Mouse (Mus musculus) liver, embryonic 11.5 days (tissue): ENCODE measurements at regions not wholly inside any gene's neighbourhood (a gene's known extent, or its start where the extent isn't known, plus 50 kb on each side); places are given as distances from the start of the nearest gene placed in this dataset.

Experiments used
- ATAC-seq: fragments of 200-750 bp; cut with Nextera tagmentation; replicated peaks from 2 replicates; pipeline ENCODE4 v1.8.0; 2017; ENCODE audit warnings: moderate number of reproducible peaks, mild to moderate bottlenecking, moderate TSS enrichment, moderate library complexity; ENCODE audit not compliant: low FRiP score
- DNase-seq: peaks from one replicate; pipeline ENCODE4 v3.0.0-alpha.2; 2017; ENCODE audit warnings: low spot score
- H3K27ac ChIP-seq: fragments of 300-500 bp; sonication (generic); 2 replicates; pipeline ENCODE4 v1.5.1; 2014; ENCODE audit warnings: mild to moderate bottlenecking, low read depth, low read length, control low read depth
- H3K27me3 ChIP-seq: fragments of 300-500 bp; sonication (generic); replicated peaks from 2 replicates; pipeline ENCODE4 v1.6.1; 2014; ENCODE audit warnings: low read length, mixed read lengths; ENCODE audit not compliant: control insufficient read depth, insufficient read depth
- H3K36me3 ChIP-seq: fragments of 300-500 bp; sonication (generic); 2 replicates; pipeline ENCODE4 v1.6.1; 2014; ENCODE audit warnings: mild to moderate bottlenecking, low read length, moderate library complexity, mixed read lengths; ENCODE audit not compliant: control insufficient read depth, insufficient read depth
- H3K4me1 ChIP-seq: fragments of 300-500 bp; sonication (generic); replicated peaks from 2 replicates; pipeline ENCODE4 v1.6.1; 2014; ENCODE audit warnings: low read length, mixed read lengths; ENCODE audit not compliant: control insufficient read depth, insufficient read depth
- H3K4me2 ChIP-seq: fragments of 300-500 bp; sonication (generic); 2 replicates; pipeline ENCODE4 v1.6.1; 2014; ENCODE audit warnings: mild to moderate bottlenecking, control low read depth, moderate library complexity
- H3K4me3 ChIP-seq: fragments of 300-500 bp; sonication (generic); 2 replicates; pipeline ENCODE4 v1.5.1; 2014; ENCODE audit warnings: low read depth, low read length, control low read depth
- H3K9ac ChIP-seq: fragments of 300-500 bp; sonication (generic); 2 replicates; pipeline ENCODE4 v1.6.1; 2014; ENCODE audit warnings: low read depth, low read length, control low read depth
- H3K9me3 ChIP-seq: fragments of 300-500 bp; sonication (generic); 2 replicates; pipeline ENCODE4 v1.6.1; 2016; ENCODE audit warnings: low read length, inconsistent platforms, mixed read lengths; ENCODE audit not compliant: control insufficient read depth
- WGBS: fragments of 180-500 bp; shearing (Covaris S2); extraction: QIAGEN DNeasy Blood & Tissue Kit; methylation state at CpG from one replicate; pipeline ENCODE4 v1.1.7; 2014; 5-methylcytosine and 5-hydroxymethylcytosine counted together

DNA sequence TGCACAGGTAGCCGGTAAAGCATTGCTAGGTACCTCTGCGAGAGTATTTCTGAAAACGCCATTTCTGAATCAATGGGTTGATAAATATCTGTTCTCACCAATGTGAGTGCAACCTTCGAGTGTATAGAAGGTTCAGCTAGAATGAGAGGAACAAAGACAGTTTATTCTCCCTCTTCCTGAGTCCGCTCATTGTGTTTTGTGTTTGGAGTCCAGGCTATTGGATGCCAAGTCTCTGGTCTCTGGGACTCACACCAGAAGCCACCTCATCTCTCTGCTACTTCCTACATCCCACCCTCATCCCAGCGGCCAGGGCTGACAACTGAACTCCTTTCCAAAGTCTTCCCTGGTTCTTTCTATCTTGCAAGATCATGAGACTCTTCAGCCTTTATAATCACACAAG, 62.7 kb downstream of the Lrrc30 start:
- Histone ChIP-seq H3K4me1 (no peaks in the 10 kb centered on the region), H3K4me3 (no peak overlapping the region), H3K27ac (no peak overlapping the region), H3K9ac (no peak overlapping the region), H3K27me3 (no peaks in the 10 kb centered on the region), H3K4me2 (no peak overlapping the region), H3K9me3 (no peaks in the 10 kb centered on the region), H3K36me3 (no peaks in the 10 kb centered on the region)
- no peak for ATAC-seq
- 85% methylated on average over 6 of the region's 6 CpGs for WGBS
- no peak for DNase-seq

DNA sequence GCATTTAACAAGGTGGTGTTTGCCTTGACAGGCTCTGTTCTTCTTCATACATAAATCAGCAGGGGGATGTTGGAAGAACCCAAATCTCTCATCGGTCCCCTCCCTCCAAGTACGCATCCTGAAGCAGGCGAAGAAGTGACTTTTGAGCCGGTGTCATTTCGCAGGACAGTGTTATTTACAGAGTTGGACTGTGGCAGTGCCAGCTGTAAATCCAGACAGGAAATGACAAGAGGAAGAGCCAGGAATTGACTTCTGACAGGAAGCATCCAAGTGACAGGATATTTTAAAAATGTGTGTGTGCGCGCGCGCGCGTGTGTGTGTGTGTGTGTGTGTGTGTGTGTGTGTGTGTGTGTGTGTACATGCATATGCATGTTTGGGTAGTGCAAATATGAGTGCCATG, 66.3 kb downstream of the Lrrc30 start:
- H3K4me2 ChIP-seq = no peak overlapping the region
- 81% methylated on average over 11 of the region's 11 CpGs for WGBS
- DNase-seq (no peak), ATAC-seq (no peak)
- no peaks in the 10 kb centered on the region for H3K27me3 ChIP-seq
- no peak overlapping the region for H3K27ac ChIP-seq
- H3K9me3 ChIP-seq = no peaks in the 10 kb centered on the region
- H3K4me3 ChIP-seq = no peak overlapping the region
- no peaks in the 10 kb centered on the region for H3K36me3 ChIP-seq
- H3K9ac ChIP-seq = no peak overlapping the region
- no peaks in the 10 kb centered on the region for H3K4me1 ChIP-seq

DNA sequence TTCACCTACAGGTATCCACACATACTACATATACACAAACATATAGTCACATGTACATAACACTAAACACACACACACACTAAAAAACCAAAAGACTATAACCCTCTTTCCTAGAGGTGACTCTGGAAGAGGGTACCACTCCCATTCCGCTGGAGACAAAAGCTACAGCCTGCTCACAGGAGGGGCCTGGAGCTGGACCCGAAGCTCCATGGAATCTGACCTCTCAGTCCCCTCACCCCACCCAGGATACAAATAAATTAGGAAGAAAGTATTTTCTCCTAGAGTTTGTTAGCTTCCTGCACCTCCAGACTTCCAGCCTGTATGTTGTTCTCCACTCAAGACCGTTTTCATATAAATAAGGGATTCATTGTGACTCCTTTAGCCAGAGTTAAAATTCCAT, 66.8 kb downstream of the Lrrc30 start:
- H3K27ac ChIP-seq = no peak overlapping the region
- H3K36me3 ChIP-seq = no peaks in the 10 kb centered on the region
- ATAC-seq (no peak), DNase-seq (no peak)
- 48% methylated on average over 3 of the region's 3 CpGs for whole genome bisulfite sequencing
- no peak overlapping the region for H3K4me2 ChIP-seq
- no peaks in the 10 kb centered on the region for H3K27me3 ChIP-seq
- H3K9me3 ChIP-seq = no peaks in the 10 kb centered on the region
- H3K4me1 ChIP-seq = no peaks in the 10 kb centered on the region
- no peak overlapping the region for H3K4me3 ChIP-seq
- H3K9ac ChIP-seq = no peak overlapping the region

DNA sequence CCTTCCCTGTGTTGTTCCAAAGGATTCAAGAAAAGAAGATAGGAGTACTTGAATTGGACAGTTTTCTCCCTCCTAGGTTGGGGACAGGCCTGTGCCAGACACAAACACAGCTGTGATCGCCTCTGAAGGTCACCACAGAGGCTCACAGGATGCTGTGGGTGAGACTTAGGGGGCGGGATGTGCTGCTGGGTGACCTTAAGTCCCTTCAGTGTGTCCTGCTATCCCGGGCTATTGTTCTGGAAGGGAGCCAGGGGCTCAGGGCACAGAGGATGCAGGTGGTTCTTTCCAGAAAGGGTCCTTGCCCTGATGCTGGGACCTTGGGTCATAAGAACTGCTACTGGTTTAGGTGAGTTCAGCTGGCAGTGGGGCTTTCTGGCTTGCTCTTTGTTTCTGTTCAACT, 67.7 kb downstream of the Lrrc30 start:
- Histone ChIP-seq H3K4me2 (no peak overlapping the region), H3K27me3 (no peaks in the 10 kb centered on the region), H3K4me1 (no peaks in the 10 kb centered on the region), H3K4me3 (no peak overlapping the region), H3K9me3 (no peaks in the 10 kb centered on the region), H3K9ac (no peak overlapping the region), H3K27ac (no peak overlapping the region), H3K36me3 (no peaks in the 10 kb centered on the region)
- DNase-seq (no peak), ATAC-seq (no peak)
- 41% methylated on average over 3 of the region's 3 CpGs for WGBS

DNA sequence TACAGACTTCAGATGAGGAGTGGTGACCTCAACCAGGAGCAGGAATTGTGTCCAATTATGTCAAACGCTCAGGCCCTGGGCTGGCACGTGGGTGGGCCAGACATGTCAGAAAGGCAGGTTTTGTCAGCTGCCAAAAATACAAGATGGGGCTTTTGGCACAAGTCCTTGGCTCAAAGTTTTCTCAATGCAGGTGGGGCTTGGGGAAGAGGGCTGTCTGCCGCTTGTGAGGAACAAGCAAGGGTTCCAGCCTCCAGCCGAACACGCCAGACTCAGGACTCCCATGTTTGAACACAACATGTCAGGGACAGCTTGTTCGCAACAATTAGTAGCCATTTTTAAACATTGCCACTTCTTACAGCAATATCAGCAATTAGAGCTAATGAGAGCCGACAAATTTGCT, 69.5 kb downstream of the Lrrc30 start:
- WGBS = 78% methylated on average over 7 of the region's 7 CpGs
- H3K27me3 ChIP-seq = no peaks in the 10 kb centered on the region
- H3K27ac ChIP-seq = no peak overlapping the region
- no peak overlapping the region for H3K4me3 ChIP-seq
- H3K4me1 ChIP-seq = no peaks in the 10 kb centered on the region
- ATAC-seq (no peak), DNase-seq (no peak)
- H3K36me3 ChIP-seq = no peaks in the 10 kb centered on the region
- H3K4me2 ChIP-seq = no peak overlapping the region
- H3K9ac ChIP-seq = no peak overlapping the region
- no peaks in the 10 kb centered on the region for H3K9me3 ChIP-seq

DNA sequence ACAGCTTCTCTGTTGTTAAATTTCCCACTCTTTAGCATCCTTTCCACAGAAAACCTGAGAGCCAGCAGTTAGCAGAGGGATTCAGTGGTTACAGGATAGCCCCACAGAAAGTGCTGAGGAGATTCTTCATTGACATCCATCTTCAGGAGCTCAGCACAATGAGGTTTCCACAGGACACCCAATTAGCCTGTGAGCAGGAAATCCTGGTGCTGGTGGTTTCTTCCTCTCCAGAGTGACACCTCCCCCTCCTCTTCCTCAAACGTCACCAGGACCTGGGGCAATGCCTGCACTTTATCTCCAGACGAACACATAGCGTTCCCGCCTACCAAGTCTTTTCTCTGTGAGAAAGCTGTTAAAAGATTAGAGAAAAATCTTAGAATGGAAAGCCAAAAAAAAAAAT, 70.7 kb downstream of the Lrrc30 start:
- Histone ChIP-seq H3K4me3 (no peak overlapping the region), H3K9me3 (no peaks in the 10 kb centered on the region), H3K27me3 (no peaks in the 10 kb centered on the region), H3K27ac (no peak overlapping the region), H3K36me3 (no peaks in the 10 kb centered on the region), H3K9ac (no peak overlapping the region), H3K4me1 (no peaks in the 10 kb centered on the region), H3K4me2 (no peak overlapping the region)
- 23% methylated on average over 4 of the region's 4 CpGs for WGBS
- no peak for DNase-seq
- no peak for ATAC-seq

DNA sequence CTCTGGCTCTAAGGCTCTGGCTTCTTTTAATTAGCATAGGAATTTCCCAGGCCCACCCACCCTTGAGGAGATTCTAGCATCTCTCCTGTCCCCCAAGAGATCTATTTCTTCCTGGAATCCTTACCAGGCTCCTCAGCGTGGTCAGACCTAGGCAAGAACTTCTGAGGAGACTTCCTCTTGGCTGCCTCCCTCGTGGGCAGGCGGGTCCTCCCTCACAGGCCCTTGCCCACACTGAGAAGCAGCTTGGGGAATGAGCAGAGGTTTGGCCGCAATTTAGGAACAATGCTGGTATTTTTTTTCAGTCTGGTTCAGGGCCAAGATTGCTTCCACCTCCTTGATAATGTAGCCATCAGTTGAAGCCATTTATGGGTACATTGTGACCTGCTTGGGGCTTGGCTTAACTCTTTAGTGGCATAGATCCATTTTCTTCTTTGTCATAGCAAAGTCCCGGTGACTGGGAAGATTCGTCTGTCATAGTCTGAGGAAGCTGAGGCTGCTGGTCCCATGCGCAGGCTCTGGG, 75.1 kb downstream of the Lrrc30 start:
- no peaks in the 10 kb centered on the region for H3K36me3 ChIP-seq
- DNase-seq (no peak), ATAC-seq (no peak)
- no peaks in the 10 kb centered on the region for H3K4me1 ChIP-seq
- 53% methylated on average over 7 of the region's 7 CpGs for WGBS
- H3K4me2 ChIP-seq = no peak overlapping the region
- no peaks in the 10 kb centered on the region for H3K27me3 ChIP-seq
- no peak overlapping the region for H3K9ac ChIP-seq
- H3K27ac ChIP-seq = no peak overlapping the region
- H3K9me3 ChIP-seq = no peaks in the 10 kb centered on the region
- H3K4me3 ChIP-seq = no peak overlapping the region

DNA sequence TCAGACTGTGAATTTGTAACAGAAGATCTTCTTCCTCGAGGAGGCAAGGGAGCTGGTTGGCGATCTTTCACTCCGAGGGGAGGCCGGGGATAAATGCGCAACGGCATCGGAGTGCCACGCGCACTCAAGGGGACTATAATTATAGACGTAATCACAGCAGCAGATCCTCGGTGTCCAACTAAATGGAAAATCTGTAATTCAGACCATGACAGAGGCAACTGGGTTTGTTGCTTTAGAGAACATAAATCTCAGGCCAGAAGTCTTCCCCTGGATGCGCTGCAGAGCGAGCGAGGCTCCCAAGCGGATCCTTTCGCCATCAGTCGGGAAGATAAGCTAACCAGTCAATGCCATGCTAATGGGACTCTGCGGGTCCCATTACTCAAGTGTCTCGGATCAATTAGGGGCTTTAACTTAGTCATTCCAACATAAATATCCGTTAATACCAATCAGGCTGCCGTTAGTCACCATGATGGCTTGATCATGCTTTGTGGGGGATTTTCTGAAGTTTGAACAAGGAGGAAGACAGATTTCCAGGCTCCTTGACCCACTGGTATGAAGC, 79.9 kb downstream of the Lrrc30 start:
- Histone ChIP-seq H3K9ac (no peak overlapping the region), H3K27ac (no peak overlapping the region), H3K27me3 (no peaks in the 10 kb centered on the region), H3K4me3 (no peak overlapping the region), H3K4me2 (no peak overlapping the region), H3K9me3 (no peaks in the 10 kb centered on the region), H3K36me3 (no peaks in the 10 kb centered on the region), H3K4me1 (no peaks in the 10 kb centered on the region)
- DNase-seq (no peak), ATAC-seq (no peak)
- 88% methylated on average over 21 of the region's 21 CpGs for WGBS

DNA sequence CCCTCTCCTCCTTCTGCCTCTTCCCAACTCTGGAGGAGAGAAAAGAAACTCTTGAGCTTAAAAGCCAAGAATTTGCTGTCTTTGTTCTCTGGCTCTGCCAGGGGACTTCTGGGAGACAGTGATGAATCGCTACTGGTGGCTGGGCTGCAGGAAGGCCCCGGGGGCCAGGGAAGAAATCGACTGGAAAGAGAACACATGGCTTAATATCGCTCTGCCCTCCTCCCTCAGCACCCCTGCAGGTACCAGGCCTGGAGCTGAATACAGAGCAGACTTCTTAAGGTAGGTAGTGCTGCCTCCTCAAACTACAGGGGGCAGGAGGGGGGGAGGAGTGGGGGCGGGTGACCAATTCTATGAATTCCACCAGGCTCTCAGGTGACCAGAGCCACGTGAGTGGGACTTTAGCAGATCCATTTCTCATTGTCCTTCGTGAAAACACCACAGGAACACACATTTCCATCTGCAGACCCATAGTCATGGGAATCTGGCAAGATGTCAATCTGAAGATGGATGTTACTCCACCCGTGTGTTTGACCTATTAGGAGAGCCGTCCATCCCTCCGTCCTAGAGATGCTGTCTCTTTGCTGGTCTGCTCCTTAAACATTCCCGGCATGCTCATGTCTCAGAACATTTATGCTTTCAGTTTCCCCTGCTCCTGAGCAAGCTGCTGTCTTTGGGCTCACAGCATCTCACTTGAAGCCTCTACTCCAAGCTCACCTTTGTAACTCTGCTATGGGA, 83.4 kb downstream of the Lrrc30 start:
- Histone ChIP-seq H3K9ac (no peak overlapping the region), H3K9me3 (no peaks in the 10 kb centered on the region), H3K4me3 (no peak overlapping the region), H3K27ac (no peak overlapping the region), H3K36me3 (no peaks in the 10 kb centered on the region), H3K4me1 (no peaks in the 10 kb centered on the region), H3K4me2 (no peak overlapping the region), H3K27me3 (no peaks in the 10 kb centered on the region)
- DNase-seq = no peak
- ATAC-seq = no peak
- WGBS = 50% methylated on average over 10 of the region's 11 CpGs
